Mouse (Mus musculus) heart, adult 9 months (tissue): ENCODE measurements around the gene Kctd14.
"Not testable (repeated sequence)": the region's sequence is repeated elsewhere in the genome, so short reads cannot be mapped to it uniquely, and the experiment has no call there.

Experiments
- DNase-seq, 2 experiments: peaks; one replicate each; pipeline ENCODE4 v3.0.0; 2022; ENCODE audit warnings: low spot score in 2 of 2

Kctd14 gene

DNA sequence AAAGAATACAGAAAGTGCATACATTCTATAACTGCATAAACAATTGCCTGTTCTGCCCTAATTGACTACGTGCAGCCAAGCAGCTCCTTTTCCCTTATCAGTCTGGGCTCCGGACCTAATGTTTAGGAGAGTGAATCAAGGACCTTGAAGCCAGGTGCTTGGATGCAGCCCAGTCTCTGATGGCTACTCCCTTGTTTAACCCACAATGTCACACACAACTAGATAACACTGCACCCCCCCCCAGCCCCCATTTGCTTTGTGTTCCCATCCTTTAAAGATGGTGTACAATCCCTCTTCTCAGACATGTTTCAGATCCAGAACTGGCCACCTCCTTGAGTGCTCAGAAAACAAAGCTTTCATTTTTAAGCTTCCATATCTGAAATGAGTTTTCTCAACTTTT lies at the start of gene Kctd14:
Gene Kctd14, plus strand, starts transcription at position 301 of the 400 bp plus-strand sequence.
- not testable (repeated sequence) for DNase-seq

DNA sequence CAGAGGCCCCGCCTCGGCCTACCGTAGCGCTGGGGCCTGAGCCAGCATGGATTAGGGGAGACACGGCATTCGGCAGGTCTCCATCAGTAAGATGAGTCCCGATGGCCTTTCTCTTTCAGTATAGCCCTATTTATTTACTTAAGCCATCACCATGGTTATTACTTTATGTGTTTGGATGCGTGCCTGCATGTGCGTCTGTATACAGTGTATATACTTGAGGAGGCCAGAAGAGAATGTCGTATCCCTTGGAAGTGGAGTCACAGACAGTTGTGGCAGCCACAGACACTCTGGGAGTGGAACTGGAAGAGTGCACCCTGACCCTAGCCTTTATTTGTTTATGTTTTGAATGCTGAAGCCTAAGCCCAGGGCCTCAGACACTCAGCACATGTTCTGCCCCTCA lies 44.0 kb upstream of the Kctd14 start:
- no peak for DNase-seq

DNA sequence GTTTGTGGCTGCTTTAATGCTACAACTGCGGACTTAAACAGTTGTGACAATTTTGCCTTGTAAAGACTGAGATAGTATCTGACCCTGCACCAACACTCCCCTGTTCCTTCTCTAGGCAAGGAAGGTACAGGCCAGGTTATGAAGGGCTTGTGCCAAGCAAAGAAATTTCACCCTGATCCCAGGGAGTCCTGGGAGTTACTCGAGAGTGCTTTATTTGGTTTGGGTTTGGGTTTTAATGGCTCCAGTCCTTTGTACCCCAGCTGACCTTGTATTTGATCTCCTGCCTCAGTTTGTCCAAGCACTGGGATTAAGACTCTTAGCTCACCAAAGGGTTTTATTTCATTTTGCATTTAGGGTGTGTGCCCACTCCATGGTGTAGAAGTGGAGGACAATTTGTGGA lies 40.0 kb upstream of the Kctd14 start:
- no peak for DNase-seq

DNA sequence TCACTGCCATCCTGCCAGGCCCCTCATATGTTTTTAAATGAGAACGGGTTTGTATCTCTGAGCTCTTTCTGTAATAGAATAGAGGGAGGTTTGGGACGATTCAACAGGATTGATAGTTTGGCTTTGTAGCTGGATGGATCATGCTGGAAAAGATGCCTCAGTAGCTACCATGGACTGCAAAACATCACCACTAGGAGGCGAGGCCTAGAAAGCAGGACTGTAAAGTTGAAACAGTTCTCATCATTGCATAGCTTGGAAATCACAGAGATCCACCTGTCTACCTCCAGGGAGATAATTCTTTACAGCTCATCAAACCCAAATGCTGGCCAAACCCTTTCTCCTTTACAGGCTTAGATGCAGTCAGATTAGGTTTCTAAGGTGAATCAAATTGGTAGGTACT lies 39.5 kb upstream of the Kctd14 start:
- no peak for DNase-seq

DNA sequence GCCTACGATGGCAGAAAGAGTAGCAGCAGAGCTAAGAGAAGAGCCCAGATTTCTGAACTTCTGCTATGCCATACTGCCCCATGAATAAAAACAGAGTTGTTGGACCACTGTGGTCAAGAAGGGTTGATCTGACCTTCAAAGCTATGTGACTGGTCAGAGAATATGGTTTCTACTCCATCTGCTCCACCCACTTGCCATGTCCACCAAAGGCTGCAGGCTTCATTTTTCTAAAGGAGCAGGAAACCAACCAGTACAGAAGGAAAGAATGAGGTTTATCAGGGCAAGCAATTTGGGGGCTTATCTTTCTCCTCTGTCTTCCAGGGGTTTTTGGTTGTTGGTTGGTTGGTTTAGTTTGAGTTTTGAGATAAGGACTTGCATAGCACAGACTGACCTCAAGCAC lies 37.1 kb upstream of the Kctd14 start:
- DNase-seq, result no peak

DNA sequence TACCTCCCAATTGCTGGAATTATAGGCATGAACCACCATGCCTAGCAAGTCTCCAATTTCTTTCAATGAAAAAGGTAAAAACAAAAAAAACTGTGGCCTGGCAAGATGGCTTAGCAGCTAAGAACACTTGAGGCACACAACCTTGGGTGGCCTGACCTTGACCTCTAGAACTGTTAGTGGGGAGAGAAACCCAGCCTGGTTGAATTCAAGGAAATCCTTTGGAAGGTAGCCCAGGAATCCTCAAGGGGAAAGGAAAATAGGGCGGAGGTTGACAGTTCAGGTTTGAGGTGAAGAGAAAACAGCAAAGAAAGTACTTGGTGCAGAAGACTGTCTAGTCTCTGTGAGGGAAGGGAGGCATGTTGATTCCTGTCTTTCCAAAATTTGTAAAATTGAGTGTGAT lies 36.7 kb upstream of the Kctd14 start:
- peak; percentile 67 to 74 for DNase-seq

DNA sequence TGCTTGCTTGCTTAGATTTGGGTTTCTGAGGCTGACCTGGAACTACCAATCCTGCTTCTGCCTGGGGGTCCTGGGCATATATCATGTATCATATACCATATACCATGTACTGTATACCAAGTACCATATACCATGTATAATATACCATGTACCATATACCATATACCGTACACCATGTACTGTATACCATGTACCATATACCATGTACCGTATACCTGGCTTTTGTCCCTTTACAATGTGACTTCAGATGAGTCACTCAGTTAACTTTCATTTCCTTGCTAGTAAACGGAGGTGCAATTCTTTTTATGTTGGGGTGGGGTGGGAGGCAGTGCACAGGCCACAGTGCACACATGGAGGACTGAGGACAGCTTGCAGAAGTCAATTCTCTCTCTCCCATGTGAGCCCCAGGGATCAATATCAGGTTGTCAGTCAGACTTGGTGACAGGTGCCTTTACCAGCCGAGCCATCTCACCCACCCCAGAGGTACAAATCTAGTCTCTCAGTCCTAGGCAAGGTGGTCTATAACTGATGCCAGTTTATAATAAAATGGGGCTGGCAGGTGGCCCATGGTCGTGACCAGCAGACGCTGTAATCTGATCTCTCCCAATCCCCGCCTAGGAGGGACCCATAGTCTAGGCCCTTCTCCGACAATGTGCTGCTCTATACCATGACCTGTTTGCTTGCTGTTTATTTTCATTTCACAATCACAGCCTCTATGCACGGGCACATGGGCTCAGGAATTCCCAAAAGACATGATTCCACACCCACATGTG lies 36.0 kb upstream of the Kctd14 start:
- DNase-seq, result no peak

DNA sequence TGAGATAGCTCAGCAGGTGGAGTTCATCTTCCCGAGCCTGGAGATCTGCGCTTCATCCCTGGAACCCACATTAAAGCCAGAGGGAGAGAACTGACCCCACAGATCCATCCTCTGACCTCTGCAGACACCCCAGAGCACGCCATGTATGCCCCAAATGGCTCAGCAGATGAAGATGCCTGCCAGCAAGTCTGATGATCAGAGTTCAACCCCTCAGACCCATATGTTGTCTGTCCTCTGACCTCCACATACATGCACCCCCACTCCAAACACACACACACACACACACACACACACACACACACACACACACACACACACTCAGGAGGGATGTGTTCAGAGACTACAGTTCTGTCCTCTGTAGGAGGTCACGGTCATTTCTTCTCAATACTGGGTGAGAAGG lies 34.6 kb upstream of the Kctd14 start:
- DNase-seq, result no peak

DNA sequence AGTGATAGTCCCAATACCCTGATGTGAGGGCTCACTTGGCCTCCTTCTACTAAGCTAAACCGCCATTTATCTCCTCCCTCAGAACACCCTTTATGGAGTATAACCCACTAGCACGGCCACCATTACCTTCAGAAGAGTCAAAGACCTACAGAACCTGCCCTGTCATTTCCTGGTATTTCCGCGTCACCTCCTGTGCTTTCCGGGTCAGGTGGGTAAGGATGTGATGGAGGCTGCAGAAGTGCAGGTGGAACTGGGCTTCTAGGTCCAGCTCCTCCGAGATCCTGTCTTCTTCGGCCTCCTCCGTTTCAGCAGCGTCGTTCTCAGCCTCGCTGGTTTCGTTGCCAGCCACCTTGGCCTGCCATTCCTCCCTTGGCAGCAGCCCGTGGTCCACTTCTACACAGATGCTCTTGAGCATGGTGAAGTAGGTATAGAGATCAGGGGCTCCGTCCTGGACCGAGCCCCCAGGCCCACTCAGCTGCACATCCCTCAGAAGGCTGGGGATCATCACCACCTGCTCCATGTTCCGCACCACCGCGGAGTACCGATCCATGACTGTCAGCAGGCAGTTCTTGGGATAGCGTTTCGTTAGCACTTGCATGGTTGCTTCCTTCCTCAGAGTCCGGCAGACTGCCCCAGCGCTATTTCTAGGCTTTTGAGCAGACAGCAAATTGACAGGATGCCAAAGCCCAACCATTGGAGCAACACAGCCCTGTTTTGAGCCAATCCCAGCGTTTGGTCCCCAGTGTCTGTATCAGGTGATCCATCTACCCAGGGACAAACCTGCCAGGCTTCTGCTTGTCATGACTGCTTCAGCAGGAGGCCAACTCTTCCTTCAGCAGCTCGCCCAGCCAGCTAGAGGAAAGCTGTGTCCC lies 34.0 kb upstream of the Kctd14 start, which contains the start of gene Thrsp:
Gene Thrsp, minus strand, starts transcription at position 825 of the 872 bp plus-strand sequence.
- peak; percentile 83 to 86 for DNase-seq

DNA sequence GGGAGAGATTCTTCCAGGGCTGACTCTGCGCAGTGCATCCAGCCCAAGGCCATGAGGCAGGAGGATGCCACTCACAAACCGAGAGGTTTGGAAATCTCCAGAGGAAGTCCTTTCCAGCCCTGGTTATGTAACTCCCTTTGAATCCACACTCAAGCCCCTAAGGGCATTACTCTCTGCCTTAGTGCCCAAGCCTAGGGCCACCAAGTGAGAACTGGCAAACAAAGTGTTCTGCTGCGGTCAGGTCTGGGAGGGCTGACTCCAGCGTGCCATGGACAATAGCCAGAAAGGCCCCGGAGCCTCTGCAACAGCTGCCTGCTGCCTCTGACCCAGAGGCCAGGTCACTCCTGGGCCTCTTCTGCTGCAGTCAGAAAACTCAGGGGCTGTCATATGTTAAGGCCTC lies 32.4 kb upstream of the Kctd14 start:
- DNase-seq, result peak in 1 of 2 experiments; percentile 37

DNA sequence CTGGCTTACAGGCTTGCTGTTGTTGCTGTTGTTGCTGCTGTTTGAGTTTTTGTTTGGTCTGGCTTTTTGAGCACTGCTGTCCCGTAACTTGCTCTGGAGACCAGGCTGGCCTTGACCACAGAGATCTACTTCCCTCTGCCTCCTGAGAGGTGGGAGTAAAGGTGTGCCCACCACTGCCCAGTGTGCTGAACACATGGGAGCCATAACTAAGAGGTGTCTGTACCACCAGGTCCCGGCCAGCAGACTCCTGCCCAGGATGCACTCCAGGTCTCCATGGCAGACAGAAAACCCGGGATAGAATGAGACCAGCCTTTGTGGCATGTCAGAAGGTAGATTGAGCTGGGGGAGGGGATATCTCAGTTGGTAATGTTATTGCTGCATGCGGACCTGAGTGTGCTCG lies 32.0 kb upstream of the Kctd14 start:
- no peak for DNase-seq

DNA sequence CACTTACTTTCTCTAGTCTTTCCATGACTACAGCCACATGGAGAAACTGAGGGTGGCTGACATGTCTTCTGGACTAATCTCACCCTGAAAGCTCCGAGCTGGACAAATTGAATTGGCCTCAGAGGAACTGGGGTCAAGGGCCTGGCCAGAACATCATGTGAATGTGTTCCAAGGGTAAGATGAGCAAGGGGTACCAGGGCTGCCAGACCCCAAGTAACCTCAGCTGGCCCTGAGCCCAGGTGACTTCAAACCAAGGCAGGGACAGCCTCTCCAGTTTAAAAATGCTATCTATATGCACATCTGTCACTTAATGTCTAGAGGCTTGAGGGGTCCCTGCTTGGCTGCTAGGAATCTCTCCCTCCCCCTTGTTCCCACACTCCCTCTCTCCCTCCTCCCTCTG lies 30.7 kb upstream of the Kctd14 start:
- DNase-seq, result no peak

DNA sequence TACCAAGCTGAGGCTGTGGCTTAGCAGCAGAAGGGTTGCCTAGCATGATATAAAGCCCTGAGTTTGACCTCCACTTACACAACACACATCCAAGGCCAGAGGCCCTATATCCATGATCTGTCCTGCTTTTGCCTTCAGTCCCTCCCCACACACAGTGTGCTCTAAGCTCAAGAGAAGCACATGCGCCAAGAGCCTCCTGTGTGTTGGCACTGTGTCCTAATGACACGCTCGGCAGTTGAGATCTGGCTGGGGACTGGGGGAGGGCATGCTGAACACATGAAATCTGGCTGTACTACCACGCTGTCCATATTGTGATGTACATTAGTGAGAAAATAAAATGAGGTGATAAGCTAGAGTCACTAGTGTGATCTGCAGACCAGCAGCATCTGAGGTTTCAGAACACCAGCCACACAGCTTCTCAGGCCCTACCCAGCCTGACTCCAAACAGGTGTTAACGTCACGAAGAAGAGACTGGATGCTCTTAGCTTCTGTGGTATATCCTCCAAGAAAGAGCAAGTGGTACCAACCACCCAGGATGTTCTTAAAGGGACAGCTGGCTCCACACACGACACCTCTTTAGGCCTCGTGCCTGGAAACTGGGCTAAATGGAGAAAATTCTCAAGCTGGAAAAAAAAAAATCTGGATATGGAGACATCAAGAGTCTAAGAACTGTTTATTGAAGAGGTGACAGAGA lies 30.0 kb upstream of the Kctd14 start:
- no peak for DNase-seq

DNA sequence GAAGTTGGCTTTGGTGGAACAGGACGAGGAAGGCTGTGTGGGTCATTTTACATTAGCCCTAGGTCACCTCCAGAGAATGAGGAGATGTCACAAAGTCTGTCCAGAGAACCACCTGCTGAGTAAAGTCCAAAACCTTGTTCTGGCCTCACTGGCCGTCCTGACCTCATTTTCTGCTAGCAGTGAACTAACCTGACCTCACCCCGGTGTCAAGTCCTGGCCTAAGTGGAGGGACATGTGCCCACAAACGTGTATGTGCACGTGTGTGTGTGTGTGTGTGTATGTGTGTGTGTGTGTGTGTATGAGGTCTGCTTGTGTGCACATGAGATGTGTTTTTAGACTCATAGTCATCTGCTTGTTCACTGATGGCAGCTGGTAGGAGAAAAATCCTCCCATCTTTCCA lies 27.4 kb upstream of the Kctd14 start:
- no peak for DNase-seq

DNA sequence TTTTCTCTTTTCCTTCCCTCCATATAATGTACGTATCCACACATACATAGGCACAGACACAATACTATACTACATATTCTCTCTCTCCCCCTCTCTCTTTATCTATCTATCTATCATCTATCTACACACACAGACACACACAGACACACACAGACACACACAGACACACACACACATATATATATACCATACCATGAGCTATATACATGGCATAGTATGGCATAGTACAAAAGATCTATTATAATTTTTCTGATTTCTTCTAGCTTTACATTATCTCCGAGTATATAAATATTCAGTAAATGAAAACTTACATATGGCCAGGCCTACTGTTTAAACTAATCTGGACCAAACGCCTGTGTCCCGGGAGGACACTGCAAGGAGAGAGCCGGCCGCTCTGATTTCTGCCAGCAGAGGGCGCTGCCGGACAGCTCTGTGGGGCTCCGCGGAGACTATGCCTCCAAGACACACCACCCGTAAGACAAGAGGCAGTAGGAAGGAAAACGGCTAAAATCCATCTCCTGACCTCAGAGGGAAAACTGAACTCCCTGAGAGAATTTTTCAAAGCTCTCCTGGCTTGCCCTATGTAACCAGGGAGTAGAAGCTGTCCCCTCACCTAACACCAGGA lies 26.4 kb upstream of the Kctd14 start:
- DNase-seq, result peak; percentile 66 to 84

DNA sequence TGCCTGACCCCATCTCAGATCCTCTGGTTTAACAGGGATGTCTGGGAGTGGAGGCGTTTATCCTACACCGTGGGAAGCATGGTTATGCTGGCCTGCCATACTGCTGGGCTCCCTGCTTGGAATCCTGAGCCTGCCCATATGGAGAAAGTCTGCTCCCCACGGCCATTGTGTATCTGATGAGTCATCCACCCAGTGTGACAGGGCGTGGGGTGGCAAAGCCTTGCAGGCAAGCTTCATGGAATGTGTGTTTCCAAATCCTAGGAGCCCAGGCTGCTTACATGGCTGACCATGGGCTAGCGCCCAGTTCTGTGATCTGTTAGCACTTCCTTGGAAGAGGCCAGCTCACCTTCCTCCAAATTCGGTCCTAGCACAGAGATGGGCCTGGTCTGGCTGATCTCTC lies 24.6 kb upstream of the Kctd14 start:
- no peak for DNase-seq

DNA sequence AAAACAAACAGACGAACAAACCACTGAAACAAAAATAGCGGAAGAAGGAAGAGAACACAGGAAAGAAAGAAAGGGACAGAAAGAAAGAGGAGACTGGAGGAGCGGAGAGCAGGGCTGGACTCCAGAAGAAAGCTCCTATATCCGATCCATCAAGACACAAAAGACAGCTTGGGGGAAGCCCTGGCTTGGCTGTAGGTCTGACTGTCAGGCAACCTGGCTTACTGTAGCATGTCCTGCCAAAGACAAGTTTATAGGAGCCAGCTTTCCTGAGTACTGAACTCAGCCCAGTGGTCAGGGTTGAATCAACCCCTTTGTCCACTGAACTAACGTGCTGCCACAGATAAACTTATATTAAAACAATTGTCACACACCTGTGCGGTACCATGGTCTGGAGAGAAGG lies 23.8 kb upstream of the Kctd14 start:
- no peak for DNase-seq

DNA sequence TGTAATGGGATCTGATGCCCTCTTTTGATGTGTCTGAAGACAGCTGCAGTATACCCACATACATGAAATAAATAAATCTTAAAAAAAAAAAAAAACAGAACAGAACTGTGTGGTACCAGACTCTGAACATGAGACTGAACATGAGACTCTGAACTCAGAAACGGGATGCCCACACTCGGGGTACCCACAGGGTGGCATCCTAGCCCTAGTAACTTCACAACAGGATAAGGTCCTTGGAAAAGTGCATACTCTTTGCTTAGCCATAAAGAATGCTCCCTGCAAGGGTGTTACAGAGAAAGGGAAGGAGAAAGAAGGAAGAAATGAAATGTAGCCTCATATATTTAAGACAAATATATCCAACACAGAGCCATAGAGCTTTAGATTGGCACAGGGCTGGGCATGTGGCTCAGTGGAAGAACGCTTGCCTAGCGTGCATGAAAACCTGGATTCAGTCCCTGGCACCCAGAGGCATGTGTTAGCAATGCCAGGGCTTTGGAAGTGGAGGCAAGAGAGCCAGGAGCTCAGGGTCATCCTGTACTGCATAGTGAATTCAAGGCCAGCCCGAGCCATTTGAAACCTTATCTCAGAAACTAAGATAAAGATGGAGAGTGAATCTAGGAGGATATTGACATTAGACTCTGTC lies 23.2 kb upstream of the Kctd14 start:
- DNase-seq, result peak; percentile 21 to 54

DNA sequence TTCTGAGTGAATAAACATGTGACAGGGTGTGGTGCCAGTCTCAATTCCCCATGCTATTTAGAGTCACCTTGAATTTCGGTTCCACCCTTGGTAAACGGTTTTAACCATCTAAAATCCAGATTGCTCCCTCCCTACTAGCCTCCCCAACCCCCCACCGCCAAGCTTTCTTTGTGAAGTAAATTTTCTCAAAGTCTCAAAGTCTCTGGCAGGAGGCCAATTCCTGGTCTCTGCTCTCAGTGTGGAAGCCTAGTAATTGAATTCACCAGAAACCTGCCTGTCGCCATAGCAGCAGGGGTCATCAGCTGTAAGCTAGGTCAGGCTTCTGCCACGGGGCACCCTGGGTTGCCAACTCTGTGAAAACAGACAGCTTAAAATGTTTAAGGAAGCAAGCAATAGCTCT lies 21.4 kb upstream of the Kctd14 start:
- no peak for DNase-seq

DNA sequence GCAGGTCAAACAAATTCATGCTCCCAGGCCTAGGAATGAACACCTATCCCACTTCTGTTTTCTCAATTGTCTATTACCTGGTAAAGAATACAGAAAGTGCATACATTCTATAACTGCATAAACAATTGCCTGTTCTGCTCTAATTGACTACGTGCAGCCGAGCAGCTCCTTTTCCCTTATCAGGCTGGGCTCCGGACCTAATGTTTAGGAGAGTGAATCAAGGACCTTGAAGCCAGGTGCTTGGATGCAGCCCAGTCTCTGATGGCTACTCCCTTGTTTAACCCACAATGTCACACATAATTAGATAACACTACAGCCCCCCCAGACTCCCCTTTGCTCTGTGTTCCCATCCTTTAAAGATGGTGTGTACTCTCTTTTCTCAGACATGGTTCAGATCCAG lies 17.6 kb upstream of the Kctd14 start:
- DNase-seq, result not testable (repeated sequence)

DNA sequence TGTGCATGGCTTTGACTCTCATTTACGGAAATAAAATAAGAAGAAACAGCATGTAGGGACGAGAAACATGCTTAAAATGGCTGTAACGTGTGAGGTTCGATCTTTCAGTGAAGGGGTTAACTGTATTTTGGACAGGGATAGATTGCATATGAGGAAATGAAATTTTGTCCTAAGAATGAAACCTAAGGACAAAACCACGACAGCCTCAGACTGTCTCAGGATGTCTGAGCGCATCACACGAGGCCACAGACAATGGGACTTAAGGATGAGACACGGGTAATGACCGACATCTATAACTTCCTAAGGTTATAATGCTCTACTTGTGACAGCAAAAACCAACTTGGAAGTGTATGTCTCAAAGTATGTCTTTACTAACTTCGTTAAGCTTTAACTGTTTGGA lies 16.6 kb upstream of the Kctd14 start:
- no peak for DNase-seq
